Mouse (Mus musculus) heart, adult 2 months (tissue): ENCODE results near the gene Ppp1r12b. TPM values are rescaled to one million over a fixed set of nuclear protein-coding genes. Genes with fewer than 3 reads are reported as not detected.

Experiments used
- DNase-seq, 2 experiments: peaks; one replicate each; pipeline ENCODE4 v3.0.0; 2021
- H3K27ac ChIP-seq: fragments of 200-600 bp; 2 replicates; pipeline ENCODE4 v1.8.1; 2022
- H3K27me3 ChIP-seq: fragments of 200-500 bp; 2 replicates; pipeline ENCODE4 v1.6.1; 2012; ENCODE audit warnings: mild to moderate bottlenecking, low read length, inconsistent platforms, mixed read lengths; ENCODE audit not compliant: control insufficient read depth, insufficient read depth
- H3K36me3 ChIP-seq: fragments of 200-500 bp; 2 replicates; pipeline ENCODE4 v1.6.1; 2012; ENCODE audit warnings: low read length, inconsistent platforms; ENCODE audit not compliant: control insufficient read depth, insufficient read depth
- H3K4me1 ChIP-seq: fragments of 200-500 bp; 2 replicates; pipeline ENCODE4 v1.6.1; 2011; ENCODE audit warnings: low read length; ENCODE audit not compliant: control insufficient read depth, insufficient read depth
- H3K4me3 ChIP-seq: fragments of 200-600 bp; 2 replicates; pipeline ENCODE4 v1.8.1; 2022
- H3K79me2 ChIP-seq: fragments of 200-500 bp; replicated peaks from 2 replicates; pipeline ENCODE4 v1.6.1; 2012; ENCODE audit warnings: mild to moderate bottlenecking, inconsistent platforms, low read length, moderate library complexity, mixed read lengths; ENCODE audit not compliant: control insufficient read depth, insufficient read depth
- H3K9ac ChIP-seq: fragments of 200-500 bp; 2 replicates; pipeline ENCODE4 v1.6.1; 2012; ENCODE audit warnings: low read depth, mild to moderate bottlenecking, control low read depth, inconsistent platforms, low read length, mixed read lengths
- CTCF ChIP-seq: fragments of 200-600 bp; IDR thresholded peaks from 2 replicates; pipeline ENCODE4 v1.8.1; 2022; ENCODE audit warnings: antibody characterized with exemption, mild to moderate bottlenecking, moderate library complexity
- EP300 ChIP-seq: fragments of 200-500 bp; IDR thresholded peaks from 2 replicates; pipeline ENCODE4 v1.6.1; 2011; ENCODE audit warnings: low read depth, low read length, control low read depth; ENCODE audit not compliant: insufficient read depth
- POLR2A ChIP-seq: fragments of 200-500 bp; IDR thresholded peaks from 2 replicates; pipeline ENCODE4 v1.6.1; 2011; ENCODE audit warnings: mild to moderate bottlenecking, low read depth, low read length, control low read depth; ENCODE audit not compliant: insufficient read depth
- WGBS: fragments of 180-500 bp; shearing (Covaris S2); methylation state at CpG from one replicate; pipeline ENCODE4 v1.1.7; 2018; 5-methylcytosine and 5-hydroxymethylcytosine counted together
- intact Hi-C: fragments of 180-260 bp; cut with DNase I; formaldehyde crosslinking; loops from one replicate; pipeline ENCODE4 v1.15.1; 2025
- polyA plus RNA-seq: library from polyadenylated mRNA; depleted of rRNA; stranded (reverse); fragments of >200 nt; gene quantifications from 2 replicates; pipeline ENCODE4 v1.2.3, GENCODE M21; 2012
- total RNA-seq, 2 experiments: library from RNA; stranded (reverse); gene quantifications; 2 replicates each; pipeline ENCODE4 v1.2.3; 2021

Ppp1r12b gene
- total and polyA plus RNA-seq, 3 experiments, result 55.4 to 161 (median 150) TPM

DNA sequence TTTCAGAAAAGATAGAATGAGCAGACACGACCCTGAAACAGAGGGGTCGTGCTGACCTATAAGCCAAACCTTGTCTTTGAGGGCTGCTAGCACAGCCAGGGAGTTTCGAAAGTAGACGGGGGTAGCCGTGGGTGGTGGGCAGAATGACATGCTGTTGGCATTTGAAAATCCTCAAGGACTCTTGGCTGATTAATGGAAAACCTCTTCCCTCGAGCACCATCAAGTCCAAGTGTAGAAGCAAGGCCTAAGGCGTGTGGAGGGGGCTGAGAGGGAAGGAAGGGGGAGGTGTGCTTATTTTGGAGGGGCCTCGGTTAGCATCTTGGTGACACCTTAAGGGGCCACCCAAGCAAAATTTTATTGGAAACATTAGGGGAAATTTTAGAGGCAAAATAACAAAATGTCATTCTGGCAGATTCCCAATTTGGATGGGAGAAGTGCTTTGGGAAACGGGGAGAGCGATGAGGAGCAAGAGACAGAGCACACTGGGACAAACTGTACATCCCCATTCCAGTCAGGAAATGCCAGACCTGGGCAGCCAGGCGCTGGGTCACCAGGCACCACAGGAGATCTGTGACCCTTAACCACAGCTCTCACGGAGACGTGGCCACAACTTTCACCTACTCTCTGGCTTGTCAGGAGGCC is 200.1 kb downstream of the Ppp1r12b start:
- no peak overlapping the region for H3K9ac ChIP-seq
- H3K36me3 ChIP-seq, result peaks cover 6% of the 10 kb centered on the region; the same call in 1 of the 2 replicates
- DNase-seq, result no peak
- peaks cover 15% of the 10 kb centered on the region for H3K4me1 ChIP-seq
- no peaks in the 10 kb centered on the region for H3K27me3 ChIP-seq
- peak overlapping the region; percentile 12; the same call in 1 of the 2 replicates for H3K27ac ChIP-seq
- no peak overlapping the region for H3K4me3 ChIP-seq
- 68% methylated on average over 13 of the region's 13 CpGs for WGBS
- intact Hi-C loops, result no loop called here
- H3K79me2 ChIP-seq, result no peaks in the 10 kb centered on the region
- TF ChIP-seq EP300 (no peak), CTCF (no peak)

DNA sequence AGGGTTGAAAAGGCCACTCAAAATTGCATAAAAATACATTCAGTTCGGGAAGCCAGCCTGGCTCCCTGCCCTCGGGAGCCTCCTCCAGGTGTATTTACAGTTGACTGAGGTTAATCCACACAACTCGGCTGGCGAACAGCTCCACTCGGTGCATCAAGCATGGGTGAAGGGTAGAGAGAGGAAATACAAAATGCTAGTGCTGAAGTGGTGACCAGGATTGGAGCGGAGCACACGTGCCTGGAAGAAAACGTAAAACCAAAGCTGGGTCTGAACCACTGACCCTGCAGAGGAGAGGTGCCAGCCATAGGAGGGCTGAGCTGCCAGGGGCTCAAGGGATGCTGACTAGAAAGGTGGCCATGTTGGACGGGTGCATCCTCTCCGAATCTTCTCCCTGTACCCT is 200.9 kb downstream of the Ppp1r12b start:
- 84% methylated on average over 10 of the region's 10 CpGs for WGBS
- Histone ChIP-seq H3K27ac (no peak overlapping the region; the same call in 1 of the 2 replicates), H3K4me1 (peaks cover 12% of the 10 kb centered on the region), H3K79me2 (no peaks in the 10 kb centered on the region), H3K36me3 (peaks cover 2% of the 10 kb centered on the region; the same call in 1 of the 2 replicates), H3K9ac (no peak overlapping the region), H3K27me3 (no peaks in the 10 kb centered on the region), H3K4me3 (no peak overlapping the region)
- DNase-seq, result no peak
- TF ChIP-seq EP300, result no peak
- no peak for TF ChIP-seq CTCF
- no peak for TF ChIP-seq POLR2A
- intact Hi-C loops, result no loop called here

DNA sequence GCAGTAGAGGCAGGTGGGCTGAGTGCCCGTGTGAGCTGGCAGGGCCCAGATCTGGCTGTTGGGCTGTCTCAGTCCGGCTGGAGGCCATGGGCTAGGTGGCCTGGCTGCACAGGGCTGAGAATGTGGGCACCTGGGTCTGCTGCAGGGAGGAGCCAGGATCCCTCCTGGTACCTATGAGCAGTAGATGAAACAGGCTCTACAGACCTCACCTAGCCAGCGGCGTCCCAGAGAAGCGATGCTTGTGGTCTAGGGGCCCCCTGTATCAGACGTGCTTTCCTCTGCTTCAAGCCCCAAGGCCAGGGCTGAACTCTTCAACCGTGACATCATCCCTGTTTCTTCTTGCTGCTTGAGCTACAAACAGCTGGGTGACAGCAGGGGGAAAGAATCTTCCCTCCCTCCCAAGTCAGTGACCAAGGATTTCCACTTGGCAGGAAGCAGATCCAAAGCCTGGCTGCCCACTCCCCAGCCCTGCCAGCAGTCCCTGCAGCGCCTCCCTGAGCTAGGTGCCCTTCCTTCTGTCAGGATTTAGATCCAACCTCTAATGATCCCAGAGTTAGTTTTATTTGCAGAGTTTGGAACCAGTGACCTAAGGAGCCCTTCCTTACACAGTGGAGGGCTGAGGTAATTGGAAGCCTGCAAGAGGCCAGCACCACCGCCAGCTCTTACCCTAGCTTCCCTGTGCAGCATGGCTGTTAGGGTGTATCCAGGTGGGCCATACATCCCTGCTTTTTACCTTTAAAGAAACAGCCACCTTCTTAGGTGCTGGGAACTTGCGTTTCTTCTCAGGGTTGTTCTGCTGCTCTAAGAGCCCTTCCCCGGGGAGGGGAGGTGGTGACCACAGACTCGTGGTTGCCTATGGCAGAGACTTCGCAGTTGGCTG is 201.8 kb downstream of the Ppp1r12b start:
- WGBS, result 45% methylated on average over 13 of the region's 13 CpGs
- Histone ChIP-seq H3K36me3 (no peaks in the 10 kb centered on the region), H3K9ac (0 out of 2 replicates have a peak overlapping the region, but pooled peaks have one; percentile 5), H3K27ac (peak overlapping the region; percentile 59), H3K4me1 (peaks cover 5% of the 10 kb centered on the region), H3K79me2 (no peaks in the 10 kb centered on the region), H3K27me3 (no peaks in the 10 kb centered on the region), H3K4me3 (no peak overlapping the region)
- peak; percentile 55 to 64 for DNase-seq
- intact Hi-C loops, result no loop called here
- no peak for TF ChIP-seq CTCF
- TF ChIP-seq EP300, result peak; percentile 75; the same call in 1 of the 2 replicates

DNA sequence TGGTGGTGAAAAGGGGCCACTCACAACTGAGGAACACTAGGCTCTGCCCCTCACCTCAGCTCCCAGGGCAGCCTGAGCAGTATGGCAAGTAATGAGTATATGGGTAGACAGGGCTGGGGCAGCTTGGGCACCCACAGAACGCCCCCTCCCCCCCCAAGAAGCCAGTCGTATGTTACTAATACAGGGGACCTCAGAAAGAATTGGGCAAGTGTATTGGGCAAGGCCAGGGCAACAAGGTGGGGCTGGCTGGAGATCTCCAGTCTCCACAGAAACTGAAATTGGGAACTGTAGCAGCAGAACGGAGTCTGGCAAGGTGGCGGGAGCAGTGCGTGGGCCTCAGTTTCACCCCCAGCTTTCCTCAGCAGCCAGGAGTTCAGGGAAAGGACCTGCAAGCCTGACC is 203.3 kb downstream of the Ppp1r12b start:
- H3K9ac ChIP-seq, result no peak overlapping the region
- 74% methylated on average over 5 of the region's 5 CpGs for WGBS

DNA sequence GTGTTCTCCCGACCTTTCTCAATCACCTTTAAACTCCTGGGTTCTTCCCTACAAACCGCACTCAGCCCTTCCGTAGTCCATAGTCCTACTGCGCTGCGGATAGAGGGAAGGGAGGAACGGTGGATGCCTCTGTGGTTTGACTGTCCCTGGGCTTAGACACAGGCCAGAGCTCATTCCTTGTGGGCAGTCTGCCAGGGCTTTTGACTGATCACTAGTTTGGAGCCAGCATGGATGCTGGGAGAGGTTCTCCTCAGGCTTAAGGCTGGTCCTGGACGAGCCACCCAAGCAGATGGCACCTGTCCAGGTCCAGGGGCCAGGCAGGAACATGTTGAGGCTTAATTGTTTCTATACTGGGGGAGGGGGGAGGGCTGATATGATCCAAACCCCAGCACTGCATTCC is 205.9 kb downstream of the Ppp1r12b start:
- no peaks in the 10 kb centered on the region for H3K79me2 ChIP-seq
- H3K36me3 ChIP-seq, result no peaks in the 10 kb centered on the region
- TF ChIP-seq CTCF (no peak), EP300 (no peak), POLR2A (no peak)
- no peak overlapping the region for H3K4me3 ChIP-seq
- peak in 1 of 2 experiments; percentile 40 for DNase-seq
- intact Hi-C loops, result no loop called here
- WGBS, result 35% methylated on average over 7 of the region's 7 CpGs
- no peak overlapping the region for H3K9ac ChIP-seq
- no peak overlapping the region for H3K27ac ChIP-seq
- no peaks in the 10 kb centered on the region for H3K27me3 ChIP-seq
- H3K4me1 ChIP-seq, result peaks cover 2% of the 10 kb centered on the region

More for the DNA sequence above, 203.3 kb downstream of the Ppp1r12b start:
- no peaks in the 10 kb centered on the region for H3K27me3 ChIP-seq
- intact Hi-C loops, result no loop called here
- DNase-seq, result no peak
- TF ChIP-seq CTCF, result no peak
- no peak overlapping the region for H3K27ac ChIP-seq
- H3K4me1 ChIP-seq, result peaks cover 4% of the 10 kb centered on the region
- no peaks in the 10 kb centered on the region for H3K79me2 ChIP-seq
- H3K36me3 ChIP-seq, result no peaks in the 10 kb centered on the region
- H3K4me3 ChIP-seq, result no peak overlapping the region
